Comparison of ENCODE assay signal across 7 mouse cellular contexts in the genomic region with DNA sequence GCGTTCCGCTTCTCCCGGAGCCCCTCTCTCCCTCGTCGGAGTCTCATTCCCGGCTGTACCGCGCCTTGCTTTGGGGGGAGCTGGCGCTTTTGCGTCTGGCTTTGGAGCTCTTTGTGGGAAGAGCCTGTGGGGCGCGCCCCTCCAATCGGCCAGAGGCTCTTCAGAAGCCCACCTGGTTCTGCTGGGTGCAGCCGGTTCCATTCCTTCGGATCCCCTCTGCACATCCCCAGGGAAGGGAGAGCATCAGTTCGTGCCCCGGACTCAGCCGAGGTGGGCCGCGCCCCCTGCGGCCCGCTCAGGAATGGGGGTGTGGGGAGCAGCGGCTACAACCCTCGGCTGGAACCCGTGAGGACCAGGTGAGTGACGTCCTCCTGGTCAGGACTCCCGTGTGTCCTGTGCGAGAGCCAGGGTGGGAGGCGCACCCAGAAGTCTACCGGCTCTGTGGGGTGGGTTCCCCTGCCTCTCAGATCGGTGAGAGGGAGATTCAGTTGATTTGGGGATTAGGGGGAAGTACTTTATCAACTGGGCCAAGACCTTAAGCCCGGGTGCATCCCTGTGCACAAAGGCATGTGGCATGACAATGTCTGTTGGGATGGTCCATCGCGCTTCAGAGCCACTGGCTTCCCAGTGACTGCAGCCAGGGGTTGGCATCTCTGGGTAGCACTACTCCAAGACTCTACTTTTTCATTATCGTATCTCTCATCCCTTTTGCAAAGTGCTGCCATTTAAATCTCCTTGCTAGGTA. TPM values are rescaled to one million over a fixed set of nuclear protein-coding genes. Genes with fewer than 3 reads are reported as not detected.
A peak's percentile ranks its signal among the peaks of the same experiment; 100 is the strongest.
DNase-seq lines count a peak whose midpoint lies in the region; ATAC-seq and TF ChIP-seq lines count a peak whose summit lies in the region.

No protein-coding gene starts in this region.

- ATAC-seq in common myeloid progenitor, adult 5-6 weeks (replicated peaks; ENCODE audit: low read depth, poor library complexity, severe bottlenecking): peak; percentile 34
- ATAC-seq in heart, embryonic 13.5 days (ENCODE audit: extremely low read depth, insufficient number of reproducible peaks, low FRiP score, low TSS enrichment): peak; percentile 15; the same call in 1 of the 2 replicates
- ATAC-seq in liver, embryonic 16.5 days (ENCODE audit: low read depth): 0 out of 2 replicates have a peak, but pooled peaks have one; percentile 7

- peak overlapping the region; percentile 90 for H3K4me2 ChIP-seq in heart, embryonic 13.5 days
- peak overlapping the region; percentile 69 for H3K4me2 ChIP-seq in liver, embryonic 16.5 days (ENCODE audit: low read depth, low read length)

- WGBS in liver, adult 2 months: 6% methylated on average over 35 of the region's 35 CpGs
- 2% methylated on average over 35 of the region's 35 CpGs for WGBS in heart, embryonic 13.5 days
- WGBS in liver, embryonic 16.5 days (ENCODE audit: insufficient replicate concordance): 2% methylated on average over 34 of the region's 35 CpGs

- H3K36me3 ChIP-seq in liver, adult 2 months (ENCODE audit: control insufficient read depth, insufficient read depth, low read length): no peaks in the 10 kb centered on the region
- no peaks in the 10 kb centered on the region for H3K36me3 ChIP-seq in heart, embryonic 13.5 days
- no peaks in the 10 kb centered on the region for H3K36me3 ChIP-seq in liver, embryonic 16.5 days (ENCODE audit: control insufficient read depth, insufficient read depth)

- TF ChIP-seq POLR2A in liver, adult 2 months (IDR thresholded peaks at IDR 0.05; ENCODE audit: extremely low read depth, insufficient read depth, low read length): no peak

- H3K27ac ChIP-seq in liver, adult 2 months (replicated peaks; ENCODE audit: insufficient read depth, low read depth, low read length): no peak overlapping the region
- H3K27ac ChIP-seq in heart, embryonic 13.5 days (replicated peaks): peak overlapping the region; percentile 78
- H3K27ac ChIP-seq in liver, embryonic 16.5 days (ENCODE audit: low read length): no peak overlapping the region

- peak overlapping the region; percentile 55 for H3K4me3 ChIP-seq in liver, adult 2 months (ENCODE audit: insufficient read depth, low read depth, low read length)
- peak overlapping the region; percentile 82 for H3K4me3 ChIP-seq in heart, embryonic 13.5 days
- H3K4me3 ChIP-seq in liver, embryonic 16.5 days (ENCODE audit: low read depth, low read length): peak overlapping the region; percentile 55

- peak overlapping the region; percentile 58 for H3K9ac ChIP-seq in liver, adult 2 months (ENCODE audit: low read depth, low read length)
- H3K9ac ChIP-seq in heart, embryonic 13.5 days: peak overlapping the region; percentile 92
- peak overlapping the region; percentile 32 for H3K9ac ChIP-seq in liver, embryonic 16.5 days (ENCODE audit: low read depth, low read length)

- no peak for DNase-seq in liver, adult 2 months (ENCODE audit: extremely low read depth, low read depth, low spot score)
- DNase-seq in liver: no peak
- DNase-seq in thymus, postnatal 4 days: peak; percentile 39
- DNase-seq in left cerebral cortex, postnatal 4 days: no peak

- no peaks in the 10 kb centered on the region for H3K79me2 ChIP-seq in liver, adult 2 months (ENCODE audit: control insufficient read depth, insufficient read depth, low read length)

- peaks cover 16% of the 10 kb centered on the region for H3K27me3 ChIP-seq in liver, adult 2 months (ENCODE audit: control insufficient read depth, insufficient read depth, low read length)
- H3K27me3 ChIP-seq in heart, embryonic 13.5 days (replicated peaks): no peaks in the 10 kb centered on the region
- peaks cover 29% of the 10 kb centered on the region for H3K27me3 ChIP-seq in liver, embryonic 16.5 days (ENCODE audit: control insufficient read depth, insufficient read depth, low read depth, low read length)

- no peaks in the 10 kb centered on the region; the same call in 1 of the 2 replicates for H3K4me1 ChIP-seq in liver, adult 2 months (ENCODE audit: control insufficient read depth, insufficient read depth, low read length)
- H3K4me1 ChIP-seq in heart, embryonic 13.5 days: peaks cover 33% of the 10 kb centered on the region
- H3K4me1 ChIP-seq in liver, embryonic 16.5 days (ENCODE audit: control insufficient read depth, low read depth, low read length): no peaks in the 10 kb centered on the region; the same call in 1 of the 2 replicates

- H3K9me3 ChIP-seq in heart, embryonic 13.5 days: no peaks in the 10 kb centered on the region
- H3K9me3 ChIP-seq in liver, embryonic 16.5 days (replicated peaks; ENCODE audit: control insufficient read depth, low read length): no peaks in the 10 kb centered on the region

- no peak for TF ChIP-seq CTCF in liver, adult 2 months (IDR thresholded peaks at IDR 0.05; ENCODE audit: low read depth, low read length)

- intact Hi-C loops in left cerebral cortex, postnatal 4 days (cut with DNase I): no loop called here

RNA-seq across cellular contexts. Expression of a gene that starts 13.2 kb away (rescaled TPM):
- total RNA-seq in liver, adult 2 months (2014; rRNA removed): 0.09 and 0.13 TPM in 2 replicates
- 0.07 and 0.17 TPM in 2 replicates for polyA plus RNA-seq in liver, adult 2 months (2012; rRNA removed)
- 0.64 and 1.1 TPM in 2 replicates for total RNA-seq in common myeloid progenitor, adult 5-6 weeks (2017)
- polyA plus RNA-seq in heart, embryonic 13.5 days (2015; fragmentation: Nextera tagmentation; extraction: Ambion mirVana): 0.57 and 0.59 TPM in 2 replicates
- 0.07 and 0.11 TPM in 2 replicates for polyA plus RNA-seq in liver, embryonic 16.5 days (2015; fragmentation: Nextera tagmentation; extraction: Ambion mirVana)
- total RNA-seq in left cerebral cortex, postnatal 4 days (2021): 10 to 100 TPM; 53.8 to 56.9 TPM

RNA-seq across cellular contexts. Expression of a gene that starts 45.6 kb away (rescaled TPM):
- 14.7 and 20.7 TPM in 2 replicates for total RNA-seq in liver, adult 2 months (2014; rRNA removed)
- polyA plus RNA-seq in liver, adult 2 months (2012; rRNA removed): 12.2 and 12.7 TPM in 2 replicates
- 79.0 and 80.1 TPM in 2 replicates for total RNA-seq in common myeloid progenitor, adult 5-6 weeks (2017)
- polyA plus RNA-seq in heart, embryonic 13.5 days (2015; fragmentation: Nextera tagmentation; extraction: Ambion mirVana): 78.9 and 92.6 TPM in 2 replicates
- polyA plus RNA-seq in liver, embryonic 16.5 days (2015; fragmentation: Nextera tagmentation; extraction: Ambion mirVana): 36.4 and 38.4 TPM in 2 replicates
- total RNA-seq in left cerebral cortex, postnatal 4 days (2021): 10 to 100 TPM; 82.9 to 87.0 TPM

Comparison
In these comparisons a context has a peak if more than half of its experiments do, and no peak if none do; other contexts are left out.
1. H3K9ac ChIP-seq: peak in every context shown above with its lines; median percentile 92 in heart, embryonic 13.5 days; 58 in liver, adult 2 months; 32 in liver, embryonic 16.5 days.
2. RNA of a gene that starts 13.2 kb away (total RNA-seq): 53.8 to 56.9 TPM in left cerebral cortex, postnatal 4 days; 0.64 to 1.1 TPM in common myeloid progenitor, adult 5-6 weeks and 0.09 to 0.13 TPM in liver, adult 2 months; every median in the first group is over 10 times any median in the second.
3. Peak in every context shown above with its lines, with median percentiles within 50 percentile points of each other: H3K4me3 ChIP-seq and ATAC-seq.